Mouse (Mus musculus) stomach, embryonic 16.5 days (tissue): ENCODE measurements around the gene Tmem179. TPM values are rescaled to one million over a fixed set of nuclear protein-coding genes. Genes with fewer than 3 reads are reported as not detected.

ENCODE experiments used
- ATAC-seq: fragments of 200-750 bp; cut with Nextera tagmentation; 2 replicates; pipeline ENCODE4 v1.8.0; 2017; ENCODE audit warnings: moderate number of reproducible peaks, moderate TSS enrichment; ENCODE audit not compliant: insufficient read depth, low FRiP score
- H3K27ac ChIP-seq: fragments of 300-500 bp; sonication (generic); 2 replicates; pipeline ENCODE4 v1.5.1; 2014; ENCODE audit warnings: low read length
- H3K27me3 ChIP-seq: fragments of 300-500 bp; sonication (generic); 2 replicates; pipeline ENCODE4 v1.6.1; 2014; ENCODE audit warnings: low read length, control low read depth, mixed read lengths; ENCODE audit not compliant: control insufficient read depth, insufficient read depth
- H3K36me3 ChIP-seq: fragments of 300-500 bp; sonication (generic); 2 replicates; pipeline ENCODE4 v1.6.1; 2014; ENCODE audit warnings: low read length; ENCODE audit not compliant: control insufficient read depth, insufficient read depth
- H3K4me1 ChIP-seq: fragments of 300-500 bp; sonication (generic); 2 replicates; pipeline ENCODE4 v1.6.1; 2014; ENCODE audit warnings: low read length, control low read depth, mixed read lengths; ENCODE audit not compliant: control insufficient read depth, insufficient read depth
- H3K4me2 ChIP-seq: fragments of 300-500 bp; sonication (generic); 2 replicates; pipeline ENCODE4 v1.6.1; 2014; ENCODE audit warnings: low read depth, low read length, mixed read lengths
- H3K4me3 ChIP-seq: fragments of 300-500 bp; sonication (generic); replicated peaks from 2 replicates; pipeline ENCODE4 v1.5.1; 2014; ENCODE audit warnings: mild to moderate bottlenecking, low read length
- H3K9ac ChIP-seq: fragments of 300-500 bp; sonication (generic); 2 replicates; pipeline ENCODE4 v1.6.1; 2014; ENCODE audit warnings: low read length
- H3K9me3 ChIP-seq: fragments of 300-500 bp; sonication (generic); replicated peaks from 2 replicates; pipeline ENCODE4 v1.6.1; 2016; ENCODE audit warnings: low read length, control low read depth; ENCODE audit not compliant: control insufficient read depth
- WGBS: fragments of 180-500 bp; shearing (Covaris S2); extraction: QIAGEN DNeasy Blood & Tissue Kit; methylation state at CpG from one replicate; pipeline ENCODE4 v1.1.7; 2014; 5-methylcytosine and 5-hydroxymethylcytosine counted together
- polyA plus RNA-seq: library from polyadenylated mRNA; unstranded; fragments of >200 nt; fragmentation: Nextera tagmentation; extraction: Ambion mirVana; gene quantifications from 2 replicates; pipeline ENCODE4 v1.2.1, GENCODE M21; 2015

Gene Tmem179
- polyA plus RNA-seq, 1 experiment from 2014 or later: 2.4 TPM

- WGBS: 33% methylated on average over 12 of the region's 12 CpGs
Measured at GRCm38 (mm10) chr12:112554900-112555299, 38.4 kb upstream of the Tmem179 start.

GRCm38 (mm10) chr12:112552520-112552919, 36.0 kb upstream of the Tmem179 start:
- Histone ChIP-seq H3K27me3 (no peaks in the 10 kb centered on the region), H3K4me2 (no peak overlapping the region), H3K36me3 (no peaks in the 10 kb centered on the region), H3K9me3 (no peaks in the 10 kb centered on the region), H3K4me3 (no peak overlapping the region), H3K9ac (no peak overlapping the region), H3K4me1 (no peaks in the 10 kb centered on the region), H3K27ac (no peak overlapping the region)
- no peak for ATAC-seq
- WGBS: 52% methylated on average over 5 of the region's 5 CpGs

More at GRCm38 (mm10) chr12:112554900-112555299, 38.4 kb upstream of the Tmem179 start:
- no peaks in the 10 kb centered on the region for H3K9me3 ChIP-seq
- no peak overlapping the region for H3K27ac ChIP-seq
- H3K4me1 ChIP-seq: no peaks in the 10 kb centered on the region
- no peak overlapping the region for H3K9ac ChIP-seq
- no peaks in the 10 kb centered on the region for H3K27me3 ChIP-seq
- H3K4me2 ChIP-seq: no peak overlapping the region
- H3K4me3 ChIP-seq: no peak overlapping the region
- no peaks in the 10 kb centered on the region for H3K36me3 ChIP-seq
- peak; percentile 48; the same call in 1 of the 2 replicates for ATAC-seq

DNA sequence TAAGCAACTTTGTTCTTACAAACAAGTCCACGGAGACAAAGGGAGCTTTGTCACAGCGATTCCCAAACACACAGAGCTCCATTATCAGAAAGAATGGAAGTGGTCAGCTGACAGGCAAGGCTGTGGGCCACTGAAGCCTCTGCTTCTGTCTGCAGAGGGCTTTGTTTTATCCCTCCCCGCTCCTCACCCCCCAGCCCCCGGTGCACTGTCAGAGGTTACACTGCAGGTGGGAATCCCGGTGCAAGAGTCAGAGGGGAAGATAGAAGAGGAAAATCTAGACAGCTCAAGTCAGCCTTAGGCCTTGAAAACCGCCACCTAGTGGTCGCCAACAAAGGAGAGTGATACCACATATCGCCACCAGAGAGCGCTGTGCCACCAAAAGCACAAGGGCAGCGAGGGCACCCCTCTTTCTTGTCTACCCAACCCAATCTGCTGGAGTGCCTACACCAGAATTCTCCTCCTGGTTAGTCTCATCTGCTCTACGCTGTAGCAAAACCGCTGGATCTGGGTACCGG, 35.4 kb upstream of the Tmem179 start:
- H3K4me2 ChIP-seq: no peak overlapping the region
- no peaks in the 10 kb centered on the region for H3K4me1 ChIP-seq
- WGBS: 15% methylated on average over 13 of the region's 13 CpGs
- no peaks in the 10 kb centered on the region for H3K27me3 ChIP-seq
- no peak overlapping the region for H3K27ac ChIP-seq
- H3K36me3 ChIP-seq: no peaks in the 10 kb centered on the region
- peak; percentile 56; the same call in 1 of the 2 replicates for ATAC-seq
- H3K9me3 ChIP-seq: no peaks in the 10 kb centered on the region
- no peak overlapping the region for H3K9ac ChIP-seq
- no peak overlapping the region for H3K4me3 ChIP-seq

DNA sequence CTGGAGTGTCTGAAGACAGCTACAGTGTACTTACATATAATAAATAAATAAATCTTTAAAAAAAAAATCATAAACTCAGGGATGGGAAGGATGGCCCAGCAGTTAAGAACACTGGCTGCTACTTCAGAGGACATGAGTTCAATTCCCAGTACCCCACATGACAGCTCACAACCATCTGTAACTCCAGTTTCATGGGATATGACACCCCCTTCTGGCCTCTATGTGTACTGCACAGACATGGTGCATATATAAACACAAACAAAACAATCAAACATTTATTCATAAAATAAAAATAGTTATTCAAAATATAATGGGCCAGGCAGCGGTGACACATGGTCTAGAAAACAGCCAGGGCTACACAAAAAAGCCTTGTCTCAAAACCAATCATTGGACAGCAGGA, 32.7 kb upstream of the Tmem179 start:
- no peak for ATAC-seq
- Histone ChIP-seq H3K4me2 (no peak overlapping the region), H3K27me3 (no peaks in the 10 kb centered on the region), H3K4me3 (no peak overlapping the region), H3K9ac (no peak overlapping the region), H3K9me3 (no peaks in the 10 kb centered on the region), H3K27ac (no peak overlapping the region), H3K4me1 (no peaks in the 10 kb centered on the region), H3K36me3 (no peaks in the 10 kb centered on the region)
- WGBS: 97% methylated on average over 1 of the region's 1 CpGs

- ATAC-seq: no peak
- H3K9ac ChIP-seq: no peak overlapping the region
- H3K9me3 ChIP-seq: no peaks in the 10 kb centered on the region
- H3K4me1 ChIP-seq: 0 out of 2 replicates have a peak, but pooled peaks cover 3% of the 10 kb centered on the region
- H3K36me3 ChIP-seq: no peaks in the 10 kb centered on the region
- H3K27me3 ChIP-seq: no peaks in the 10 kb centered on the region
- no peak overlapping the region for H3K27ac ChIP-seq
- no peak overlapping the region for H3K4me3 ChIP-seq
- no peak overlapping the region for H3K4me2 ChIP-seq
- WGBS: 91% methylated on average over 8 of the region's 8 CpGs
Measured at GRCm38 (mm10) chr12:112546110-112546509, 29.6 kb upstream of the Tmem179 start.

- Histone ChIP-seq H3K4me1 (0 out of 2 replicates have a peak, but pooled peaks cover 3% of the 10 kb centered on the region), H3K36me3 (no peaks in the 10 kb centered on the region), H3K27me3 (no peaks in the 10 kb centered on the region), H3K4me2 (no peak overlapping the region), H3K4me3 (no peak overlapping the region), H3K9ac (no peak overlapping the region), H3K9me3 (no peaks in the 10 kb centered on the region), H3K27ac (no peak overlapping the region)
- ATAC-seq: no peak
- WGBS: 43% methylated on average over 12 of the region's 12 CpGs
Measured at GRCm38 (mm10) chr12:112544946-112545701, 28.6 kb upstream of the Tmem179 start.

- 64% methylated on average over 9 of the region's 9 CpGs for whole genome bisulfite sequencing
- Histone ChIP-seq H3K36me3 (no peaks in the 10 kb centered on the region), H3K4me2 (no peak overlapping the region), H3K27me3 (no peaks in the 10 kb centered on the region), H3K27ac (no peak overlapping the region), H3K9ac (no peak overlapping the region), H3K9me3 (no peaks in the 10 kb centered on the region), H3K4me1 (0 out of 2 replicates have a peak, but pooled peaks cover 3% of the 10 kb centered on the region), H3K4me3 (no peak overlapping the region)
- no peak; the same call in 1 of the 2 replicates for ATAC-seq
Measured at GRCm38 (mm10) chr12:112543941-112544340, 27.4 kb upstream of the Tmem179 start.

GRCm38 (mm10) chr12:112542920-112543300, 26.4 kb upstream of the Tmem179 start:
- no peak overlapping the region for H3K4me2 ChIP-seq
- no peak overlapping the region for H3K9ac ChIP-seq
- H3K27me3 ChIP-seq: no peaks in the 10 kb centered on the region
- no peaks in the 10 kb centered on the region for H3K36me3 ChIP-seq
- no peak overlapping the region for H3K4me3 ChIP-seq
- H3K27ac ChIP-seq: no peak overlapping the region
- ATAC-seq: peak; percentile 59; the same call in 1 of the 2 replicates
- no peaks in the 10 kb centered on the region for H3K9me3 ChIP-seq
- H3K4me1 ChIP-seq: 0 out of 2 replicates have a peak, but pooled peaks cover 3% of the 10 kb centered on the region
- WGBS: 6% methylated on average over 11 of the region's 11 CpGs

- WGBS: 57% methylated on average over 13 of the region's 13 CpGs
- 0 out of 2 replicates have a peak overlapping the region, but pooled peaks have one; percentile 11 for H3K9ac ChIP-seq
- no peak overlapping the region for H3K4me2 ChIP-seq
- no peak overlapping the region for H3K4me3 ChIP-seq
- H3K27me3 ChIP-seq: no peaks in the 10 kb centered on the region
- ATAC-seq: peak; percentile 31; the same call in 1 of the 2 replicates
- no peaks in the 10 kb centered on the region for H3K36me3 ChIP-seq
- H3K9me3 ChIP-seq: no peaks in the 10 kb centered on the region
- 0 out of 2 replicates have a peak, but pooled peaks cover 3% of the 10 kb centered on the region for H3K4me1 ChIP-seq
- H3K27ac ChIP-seq: no peak overlapping the region
Measured at GRCm38 (mm10) chr12:112542257-112542919, 25.8 kb upstream of the Tmem179 start.
